Mouse (Mus musculus): Measurements from ENCODE around the gene Klc1.
A peak's percentile ranks its signal among the peaks of the same experiment; 100 is the strongest.

The Klc1 gene

DNA sequence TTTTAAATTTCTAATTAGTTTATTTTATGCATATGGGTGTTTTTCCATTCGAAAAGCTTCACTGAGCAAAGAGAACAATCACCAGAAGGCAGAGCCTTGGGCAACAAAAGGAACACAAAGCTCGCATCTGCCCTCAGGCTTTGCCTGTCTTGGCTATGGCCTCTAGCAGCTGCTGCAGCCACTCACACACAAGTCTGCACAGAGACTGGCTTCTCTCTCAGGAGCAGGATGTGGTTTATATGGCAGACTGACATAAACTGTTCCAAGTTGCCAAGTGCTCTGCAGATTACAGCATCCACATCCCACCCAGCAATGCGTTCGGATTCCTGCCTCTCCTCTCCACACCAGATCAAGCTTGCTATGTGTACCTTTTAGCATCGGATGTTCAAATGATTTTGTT, 93.1 kb downstream of the Klc1 start:
- peak; percentile 28 for DNase-seq (ENCODE audit: low read depth, low spot score)

DNA sequence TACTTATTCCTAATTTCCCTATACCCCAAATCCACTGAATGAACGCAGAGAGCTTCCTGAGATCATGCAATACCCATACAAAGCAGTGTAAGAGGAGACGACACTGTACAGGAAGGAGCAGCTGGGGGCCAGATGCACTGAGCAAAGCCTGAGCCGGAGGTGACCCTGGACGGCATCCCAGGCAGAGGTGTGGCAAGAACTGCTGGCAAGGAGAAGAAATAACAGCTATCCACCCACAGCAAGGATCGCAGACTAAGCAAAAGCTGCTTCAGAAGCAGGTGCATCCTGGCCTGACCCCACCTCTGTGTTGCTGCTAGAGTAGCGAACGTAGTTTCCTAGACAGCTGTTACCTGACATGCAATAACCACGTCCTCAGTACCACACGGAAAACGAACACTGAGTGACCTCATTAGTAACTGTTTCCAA, 94.4 kb downstream of the Klc1 start:
- DNase-seq (ENCODE audit: low read depth, low spot score) = peak; percentile 38

DNA sequence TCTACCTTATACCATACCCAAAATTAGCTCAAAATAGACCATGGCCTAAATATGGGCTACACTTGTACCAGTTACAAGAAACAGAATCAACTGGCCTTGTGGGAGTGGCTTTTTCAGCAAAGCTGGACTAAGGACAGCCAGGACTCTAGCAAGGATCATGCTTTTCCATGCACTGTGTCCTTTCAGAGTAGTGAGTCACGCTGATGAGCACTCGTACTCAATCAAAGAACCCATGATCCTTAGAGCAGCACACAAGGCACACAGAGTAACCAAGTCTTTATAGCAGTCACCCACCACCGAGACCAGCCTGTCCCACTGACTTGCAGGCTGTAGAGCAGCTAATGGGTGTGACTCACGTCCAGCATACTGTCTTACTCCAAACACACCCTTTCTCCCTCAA, 94.9 kb downstream of the Klc1 start:
- no peak for DNase-seq (ENCODE audit: low read depth, low spot score)

DNA sequence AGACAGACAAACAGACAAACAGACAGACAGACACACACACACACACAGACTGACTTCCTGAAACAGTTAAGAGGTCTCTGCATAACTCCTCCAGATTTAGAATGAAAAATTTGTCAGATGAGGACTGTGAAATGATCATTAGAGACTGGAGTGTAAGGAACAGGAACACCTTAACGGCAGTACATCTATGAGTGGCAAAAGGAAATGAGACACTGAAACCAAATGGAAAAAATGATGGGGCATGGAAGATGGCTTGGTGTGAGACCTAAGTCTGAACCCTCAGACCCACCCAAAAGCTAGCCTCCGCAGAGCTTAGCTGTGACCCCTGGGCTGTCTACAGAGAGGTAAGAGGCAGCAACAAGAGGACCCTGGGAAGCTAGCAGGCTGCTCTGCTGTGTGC, 96.8 kb downstream of the Klc1 start:
- DNase-seq (ENCODE audit: low read depth, low spot score) = no peak

Measured in CD4-positive, CD25-positive, alpha-beta regulatory T cell, adult 2 months (primary cell).